12 mouse cellular contexts compared by ENCODE assay signal in genomic region chr16:12454791-12455190, GRCm38 (mm10).
DNase-seq lines count a peak whose midpoint lies in the region; ATAC-seq lines count a peak whose summit lies in the region.
"Had no signal": no experiment of that assay in that cellular context is flagged by ENCODE, and none has a peak within 500 bp of the region (broad histone marks: within the 10 kb centered on the region; RNA-seq: fewer than 3 reads in every experiment).

No protein-coding gene starts in this region.

- H3K36me3 ChIP-seq in forebrain, embryonic 16.5 days (ENCODE audit: control insufficient read depth, insufficient read depth), result no peaks in the 10 kb centered on the region
- H3K36me3 ChIP-seq: liver, embryonic 12.5 days had no signal

- no peak overlapping the region for H3K27ac ChIP-seq in forebrain, embryonic 16.5 days (ENCODE audit: low read length)
- H3K27ac ChIP-seq: liver, embryonic 12.5 days had no signal

- no peak for ATAC-seq in forebrain, embryonic 16.5 days
- ATAC-seq: liver, embryonic 12.5 days had no signal

- no peaks in the 10 kb centered on the region for H3K27me3 ChIP-seq in forebrain, embryonic 16.5 days (replicated peaks; ENCODE audit: control insufficient read depth, insufficient read depth, low read length)
- H3K27me3 ChIP-seq: liver, embryonic 12.5 days had no signal

- H3K4me2 ChIP-seq in forebrain, embryonic 16.5 days (ENCODE audit: low read length), result no peak overlapping the region
- H3K4me2 ChIP-seq: liver, embryonic 12.5 days had no signal

- H3K9me3 ChIP-seq in forebrain, embryonic 16.5 days (ENCODE audit: control insufficient read depth, low read length), result no peaks in the 10 kb centered on the region
- H3K9me3 ChIP-seq: liver, embryonic 12.5 days had no signal

- DNase-seq in cerebellum, postnatal 14 days, result peak; percentile 9 to 16
- no peak for DNase-seq in cerebellum, adult 8-10 months
- peak; percentile 32 to 64 for DNase-seq in right cerebral cortex, adult 2 months (ENCODE audit: low spot score in 2 of 2)
- no peak for DNase-seq in right cerebral cortex, postnatal 4 days
- peak; percentile 10 to 45 for DNase-seq in left cerebral cortex, adult 9 months (ENCODE audit: low spot score in 2 of 2)
- DNase-seq in gastrocnemius, postnatal 4 days (ENCODE audit: low spot score in 2 of 2), result no peak
- no peak for DNase-seq in yolk sac, embryonic 10.5 days (ENCODE audit: low spot score)
- DNase-seq: heart, postnatal 10 days; kidney, adult 9 months; thymus, postnatal 25 days had no signal

- no peaks in the 10 kb centered on the region for H3K4me1 ChIP-seq in forebrain, embryonic 16.5 days (replicated peaks; ENCODE audit: control insufficient read depth, insufficient read depth, low read length)
- H3K4me1 ChIP-seq: liver, embryonic 12.5 days had no signal

- no peak overlapping the region for H3K4me3 ChIP-seq in forebrain, embryonic 16.5 days (replicated peaks; ENCODE audit: low read length)
- H3K4me3 ChIP-seq: liver, embryonic 12.5 days had no signal

- WGBS in forebrain, embryonic 16.5 days, result 75% methylated on average over 4 of the region's 4 CpGs

- no peak overlapping the region for H3K9ac ChIP-seq in forebrain, embryonic 16.5 days (replicated peaks; ENCODE audit: low read depth, low read length)
- H3K9ac ChIP-seq: liver, embryonic 12.5 days had no signal

Comparison
In these comparisons a context has a peak if more than half of its experiments do, and no peak if none do; other contexts are left out.
1. DNase-seq: peak in cerebellum, postnatal 14 days (2 of 2), right cerebral cortex, adult 2 months (2 of 2) and left cerebral cortex, adult 9 months (2 of 2); none in cerebellum, adult 8-10 months (single experiment), right cerebral cortex, postnatal 4 days (single experiment), gastrocnemius, postnatal 4 days (0 of 2) and yolk sac, embryonic 10.5 days (single experiment).